Comparison of ENCODE assay signal across 8 mouse cellular contexts in the genomic region with DNA sequence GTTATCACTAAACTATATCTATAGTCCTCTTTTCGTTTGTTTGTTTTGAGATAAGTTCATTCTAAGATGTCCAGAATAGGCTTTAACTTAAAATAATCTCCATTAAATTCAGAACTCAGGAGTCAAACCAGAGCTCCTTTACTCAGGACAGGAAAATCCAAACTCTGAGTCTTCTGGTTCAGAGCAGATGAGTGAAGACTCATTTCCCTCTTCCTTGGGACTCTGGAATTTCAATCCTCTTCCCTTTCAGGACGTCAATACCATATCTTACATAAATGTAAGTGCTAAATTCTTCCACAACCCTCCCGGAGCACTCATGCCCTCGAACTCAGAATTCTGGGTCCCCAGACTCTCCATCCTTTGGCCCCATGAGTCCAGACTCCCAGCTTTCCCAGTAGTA. TPM values are rescaled to one million over a fixed set of nuclear protein-coding genes. Genes with fewer than 3 reads are reported as not detected.
DNase-seq lines count a peak whose midpoint lies in the region; ATAC-seq and TF ChIP-seq lines count a peak whose summit lies in the region.

No protein-coding gene starts in this region.

- no peak for ATAC-seq in heart, postnatal 0 days (ENCODE audit: insufficient read depth, low read depth)
- no peak for ATAC-seq in hindbrain, embryonic 13.5 days (ENCODE audit: low FRiP score)
- no peak for ATAC-seq in midbrain, embryonic 13.5 days

- peak overlapping the region; percentile 84 for H3K9ac ChIP-seq in heart, postnatal 0 days (replicated peaks; ENCODE audit: low read depth, low read length)
- peak overlapping the region; percentile 71 for H3K9ac ChIP-seq in hindbrain, embryonic 13.5 days
- H3K9ac ChIP-seq in midbrain, embryonic 13.5 days (replicated peaks): peak overlapping the region; percentile 71

- no peaks in the 10 kb centered on the region for H3K27me3 ChIP-seq in heart, postnatal 0 days (ENCODE audit: control insufficient read depth, insufficient read depth, low read length)
- H3K27me3 ChIP-seq in hindbrain, embryonic 13.5 days: peaks cover 6% of the 10 kb centered on the region; the same call in 1 of the 2 replicates
- peaks cover 7% of the 10 kb centered on the region; the same call in 1 of the 2 replicates for H3K27me3 ChIP-seq in midbrain, embryonic 13.5 days

- H3K4me3 ChIP-seq in heart, postnatal 0 days (ENCODE audit: low read depth, low read length): peak overlapping the region; percentile 95
- peak overlapping the region; percentile 45 for H3K4me3 ChIP-seq in hindbrain, embryonic 13.5 days
- peak overlapping the region; percentile 95 for H3K4me3 ChIP-seq in midbrain, embryonic 13.5 days (replicated peaks)

- DNase-seq in heart, postnatal 0 days (ENCODE audit: low spot score): no peak
- DNase-seq in heart, adult 11 months: no peak
- peak; percentile 22 for DNase-seq in MEL-GATA-1-ER (ENCODE audit: extremely low read depth, low read depth)
- DNase-seq in gastrocnemius, postnatal 4 days (ENCODE audit: low spot score in 2 of 2): no peak
- no peak for DNase-seq in thymus, postnatal 4 days
- no peak for DNase-seq in adrenal gland, adult 2 months

- H3K4me1 ChIP-seq in heart, postnatal 0 days (ENCODE audit: control insufficient read depth, insufficient read depth): peaks cover 9% of the 10 kb centered on the region
- H3K4me1 ChIP-seq in hindbrain, embryonic 13.5 days (replicated peaks): peaks cover 47% of the 10 kb centered on the region
- H3K4me1 ChIP-seq in midbrain, embryonic 13.5 days (replicated peaks): peaks cover 42% of the 10 kb centered on the region

- peaks cover 33% of the 10 kb centered on the region for H3K36me3 ChIP-seq in heart, postnatal 0 days (replicated peaks; ENCODE audit: control insufficient read depth, insufficient read depth, low read length)
- H3K36me3 ChIP-seq in hindbrain, embryonic 13.5 days: peaks cover 21% of the 10 kb centered on the region
- peaks cover 23% of the 10 kb centered on the region for H3K36me3 ChIP-seq in midbrain, embryonic 13.5 days

- TF ChIP-seq EP300 in heart, postnatal 0 days (IDR thresholded peaks at IDR 0.05; ENCODE audit: low read depth): no peak

- peak overlapping the region; percentile 100 for H3K27ac ChIP-seq in heart, postnatal 0 days (ENCODE audit: low read depth)
- peak overlapping the region; percentile 88 for H3K27ac ChIP-seq in hindbrain, embryonic 13.5 days
- peak overlapping the region; percentile 80 for H3K27ac ChIP-seq in midbrain, embryonic 13.5 days

- 0% methylated on average over 4 of the region's 4 CpGs for WGBS in heart, postnatal 0 days
- WGBS in hindbrain, embryonic 13.5 days: 4% methylated on average over 4 of the region's 4 CpGs
- WGBS in midbrain, embryonic 13.5 days: 5% methylated on average over 4 of the region's 4 CpGs

- TF ChIP-seq CTCF in heart, postnatal 0 days (IDR thresholded peaks at IDR 0.05; ENCODE audit: low read depth): no peak

- H3K9me3 ChIP-seq in heart, postnatal 0 days (replicated peaks; ENCODE audit: control insufficient read depth, low read length): no peaks in the 10 kb centered on the region
- no peaks in the 10 kb centered on the region for H3K9me3 ChIP-seq in hindbrain, embryonic 13.5 days
- no peaks in the 10 kb centered on the region for H3K9me3 ChIP-seq in midbrain, embryonic 13.5 days

- H3K4me2 ChIP-seq in heart, postnatal 0 days (ENCODE audit: low read depth, low read length): peak overlapping the region; percentile 85
- peak overlapping the region; percentile 83 for H3K4me2 ChIP-seq in hindbrain, embryonic 13.5 days
- H3K4me2 ChIP-seq in midbrain, embryonic 13.5 days (replicated peaks): peak overlapping the region; percentile 76

RNA-seq across cellular contexts. Expression of a gene that starts 0.6 kb away (rescaled TPM):
- total RNA-seq in heart, postnatal 0 days (2014; rRNA removed; ENCODE audit: low replicate concordance): 37.8 and 38.9 TPM in 2 replicates
- polyA plus RNA-seq in heart, postnatal 0 days (2015; fragmentation: Nextera tagmentation; extraction: Ambion mirVana): 15.9 and 17.9 TPM in 2 replicates
- 42.4 and 45.2 TPM in 2 replicates for polyA plus RNA-seq in hindbrain, embryonic 13.5 days (2015; fragmentation: Nextera tagmentation; extraction: Ambion mirVana)
- 38.1 and 47.7 TPM in 2 replicates for polyA plus RNA-seq in midbrain, embryonic 13.5 days (2015; fragmentation: Nextera tagmentation; extraction: Ambion mirVana)
- total RNA-seq in gastrocnemius, postnatal 4 days (2021): 10 to 100 TPM; 74.1 to 76.0 TPM
- 10 to 100 TPM; 72.0 to 83.7 TPM for total RNA-seq in adrenal gland, adult 2 months (2021)
- 117 and 121 TPM in 2 replicates for polyA plus RNA-seq in adrenal gland, adult 2 months (2012; rRNA removed)

RNA-seq across cellular contexts. Expression of a gene that starts 1.0 kb away (rescaled TPM):
- 38.4 and 62.0 TPM in 2 replicates for total RNA-seq in heart, postnatal 0 days (2014; rRNA removed; ENCODE audit: low replicate concordance)
- polyA plus RNA-seq in heart, postnatal 0 days (2015; fragmentation: Nextera tagmentation; extraction: Ambion mirVana): 85.7 and 90.0 TPM in 2 replicates
- 11.5 and 15.4 TPM in 2 replicates for polyA plus RNA-seq in hindbrain, embryonic 13.5 days (2015; fragmentation: Nextera tagmentation; extraction: Ambion mirVana)
- 8.4 and 9.6 TPM in 2 replicates for polyA plus RNA-seq in midbrain, embryonic 13.5 days (2015; fragmentation: Nextera tagmentation; extraction: Ambion mirVana)
- 100 to 1,000 TPM; 119 to 123 TPM for total RNA-seq in gastrocnemius, postnatal 4 days (2021)
- total RNA-seq in adrenal gland, adult 2 months (2021): 100 to 1,000 TPM in 1 of 2 experiments, 10 to 100 TPM in 1; 93.7 to 118 TPM
- 161 and 176 TPM in 2 replicates for polyA plus RNA-seq in adrenal gland, adult 2 months (2012; rRNA removed)

RNA-seq across cellular contexts. Expression of a gene that starts 18.2 kb away (rescaled TPM):
- total RNA-seq in heart, postnatal 0 days (2014; rRNA removed; ENCODE audit: low replicate concordance): 20.3 and 22.0 TPM in 2 replicates
- 25.5 and 27.5 TPM in 2 replicates for polyA plus RNA-seq in heart, postnatal 0 days (2015; fragmentation: Nextera tagmentation; extraction: Ambion mirVana)
- 16.2 and 19.7 TPM in 2 replicates for polyA plus RNA-seq in hindbrain, embryonic 13.5 days (2015; fragmentation: Nextera tagmentation; extraction: Ambion mirVana)
- polyA plus RNA-seq in midbrain, embryonic 13.5 days (2015; fragmentation: Nextera tagmentation; extraction: Ambion mirVana): 21.3 and 21.6 TPM in 2 replicates
- 10 to 100 TPM; 21.5 to 22.0 TPM for total RNA-seq in gastrocnemius, postnatal 4 days (2021)
- 10 to 100 TPM; 20.1 to 20.3 TPM for total RNA-seq in adrenal gland, adult 2 months (2021)
- polyA plus RNA-seq in adrenal gland, adult 2 months (2012; rRNA removed): 40.4 and 50.3 TPM in 2 replicates

RNA-seq across cellular contexts. Expression of a gene that starts 19.3 kb away (rescaled TPM):
- total RNA-seq in heart, postnatal 0 days (2014; rRNA removed; ENCODE audit: low replicate concordance): 31.7 and 61.1 TPM in 2 replicates
- 44.8 and 51.7 TPM in 2 replicates for polyA plus RNA-seq in heart, postnatal 0 days (2015; fragmentation: Nextera tagmentation; extraction: Ambion mirVana)
- polyA plus RNA-seq in hindbrain, embryonic 13.5 days (2015; fragmentation: Nextera tagmentation; extraction: Ambion mirVana): 66.7 and 68.3 TPM in 2 replicates
- 63.0 and 70.7 TPM in 2 replicates for polyA plus RNA-seq in midbrain, embryonic 13.5 days (2015; fragmentation: Nextera tagmentation; extraction: Ambion mirVana)
- total RNA-seq in gastrocnemius, postnatal 4 days (2021): 10 to 100 TPM; 46.0 to 50.4 TPM
- total RNA-seq in adrenal gland, adult 2 months (2021): 100 to 1,000 TPM; 105 to 130 TPM
- polyA plus RNA-seq in adrenal gland, adult 2 months (2012; rRNA removed): 93.3 and 98.1 TPM in 2 replicates

RNA-seq across cellular contexts. Expression of a gene that starts 30.4 kb away (rescaled TPM):
- 152 and 173 TPM in 2 replicates for total RNA-seq in heart, postnatal 0 days (2014; rRNA removed; ENCODE audit: low replicate concordance)
- polyA plus RNA-seq in heart, postnatal 0 days (2015; fragmentation: Nextera tagmentation; extraction: Ambion mirVana): 271 and 300 TPM in 2 replicates
- polyA plus RNA-seq in hindbrain, embryonic 13.5 days (2015; fragmentation: Nextera tagmentation; extraction: Ambion mirVana): 681 and 687 TPM in 2 replicates
- 784 and 789 TPM in 2 replicates for polyA plus RNA-seq in midbrain, embryonic 13.5 days (2015; fragmentation: Nextera tagmentation; extraction: Ambion mirVana)
- 100 to 1,000 TPM; 318 to 331 TPM for total RNA-seq in gastrocnemius, postnatal 4 days (2021)
- total RNA-seq in adrenal gland, adult 2 months (2021): 100 to 1,000 TPM; 166 to 234 TPM
- polyA plus RNA-seq in adrenal gland, adult 2 months (2012; rRNA removed): 101 and 122 TPM in 2 replicates

Comparison
In these comparisons a context has a peak if more than half of its experiments do, and no peak if none do; other contexts are left out.
1. H3K4me3 ChIP-seq: peak in every context shown above with its lines; median percentile 95 in heart, postnatal 0 days; 95 in midbrain, embryonic 13.5 days; 45 in hindbrain, embryonic 13.5 days.